Mouse (Mus musculus): ENCODE results near the gene Sorcs2. TPM values are rescaled to one million over a fixed set of nuclear protein-coding genes. Genes with fewer than 3 reads are reported as not detected.

The Sorcs2 gene
- polyA plus RNA-seq, 1 experiment from 2014 or later = 7.3 TPM

GRCm38 (mm10) chr5:35973800-35974199, 424.1 kb downstream of the Sorcs2 start:
- Histone ChIP-seq H3K27me3 (no peaks in the 10 kb centered on the region), H3K4me2 (replicated peaks) (no peak overlapping the region), H3K27ac (replicated peaks) (no peak overlapping the region), H3K4me3 (no peak overlapping the region), H3K9me3 (no peaks in the 10 kb centered on the region), H3K4me1 (peaks cover 6% of the 10 kb centered on the region; the same call in 1 of the 2 replicates), H3K36me3 (peaks cover 40% of the 10 kb centered on the region), H3K9ac (replicated peaks) (no peak overlapping the region)
- no peak for ATAC-seq (replicated peaks)
- 78% methylated on average over 12 of the region's 12 CpGs for WGBS

- Histone ChIP-seq H3K9me3 (no peaks in the 10 kb centered on the region), H3K27me3 (no peaks in the 10 kb centered on the region), H3K4me1 (peaks cover 6% of the 10 kb centered on the region; the same call in 1 of the 2 replicates), H3K9ac (replicated peaks) (no peak overlapping the region), H3K36me3 (peaks cover 38% of the 10 kb centered on the region), H3K27ac (replicated peaks) (no peak overlapping the region), H3K4me3 (no peak overlapping the region), H3K4me2 (replicated peaks) (no peak overlapping the region)
- ATAC-seq (replicated peaks) = no peak
- 89% methylated on average over 7 of the region's 7 CpGs for WGBS
Measured at GRCm38 (mm10) chr5:35972739-35973138, 425.2 kb downstream of the Sorcs2 start.

- Histone ChIP-seq H3K4me1 (peaks cover 6% of the 10 kb centered on the region; the same call in 1 of the 2 replicates), H3K36me3 (peaks cover 31% of the 10 kb centered on the region), H3K27ac (replicated peaks) (no peak overlapping the region)
Measured at GRCm38 (mm10) chr5:35971841-35972578, 425.9 kb downstream of the Sorcs2 start.

DNA sequence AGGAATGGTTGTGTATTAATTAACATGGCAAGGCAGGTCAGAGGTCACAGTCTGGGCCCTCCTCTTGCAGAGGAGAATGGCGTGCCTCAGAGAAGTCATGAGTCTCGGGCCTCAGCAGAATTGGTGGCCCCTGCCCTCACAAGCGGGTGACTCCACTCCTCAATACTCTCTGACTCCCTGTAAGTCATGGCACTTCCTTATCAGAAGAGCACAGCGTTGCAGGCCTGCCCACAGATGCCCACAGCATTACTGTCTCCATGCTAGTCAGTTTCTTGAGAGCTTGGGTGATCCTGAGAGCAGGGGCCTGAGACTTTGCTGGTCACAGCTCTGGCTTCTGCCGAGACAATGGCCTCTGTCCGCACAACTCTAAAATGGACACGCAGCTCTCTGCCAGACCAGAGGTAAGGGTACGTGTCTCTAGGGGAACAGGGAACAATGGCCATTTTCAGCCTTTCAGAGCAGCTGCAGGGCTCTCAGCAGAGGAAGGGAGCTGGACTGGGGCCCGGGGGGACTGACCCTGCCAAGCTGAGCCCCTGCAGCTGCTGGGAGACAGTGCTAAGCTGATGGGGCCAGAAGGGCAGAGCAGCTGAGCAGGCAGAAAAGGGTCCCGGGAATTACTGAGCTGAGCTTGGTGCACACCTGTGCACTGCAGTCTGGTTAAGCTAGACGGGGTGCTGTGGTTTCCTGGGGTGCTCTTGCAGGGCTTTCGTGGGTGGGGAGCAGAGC, 427.4 kb downstream of the Sorcs2 start:
- no peak overlapping the region for H3K4me2 ChIP-seq (replicated peaks)
- peaks cover 32% of the 10 kb centered on the region for H3K36me3 ChIP-seq
- no peak overlapping the region for H3K4me3 ChIP-seq
- H3K4me1 ChIP-seq = peaks cover 6% of the 10 kb centered on the region; the same call in 1 of the 2 replicates
- ATAC-seq (replicated peaks) = peak; percentile 42
- H3K9me3 ChIP-seq = no peaks in the 10 kb centered on the region
- H3K9ac ChIP-seq (replicated peaks) = no peak overlapping the region; the same call in 1 of the 2 replicates
- H3K27ac ChIP-seq (replicated peaks) = peak overlapping the region; percentile 28
- no peaks in the 10 kb centered on the region for H3K27me3 ChIP-seq
- WGBS = 56% methylated on average over 12 of the region's 12 CpGs

More at GRCm38 (mm10) chr5:35971841-35972578, 425.9 kb downstream of the Sorcs2 start:
- H3K4me2 ChIP-seq (replicated peaks) = no peak overlapping the region
- no peak overlapping the region for H3K4me3 ChIP-seq
- ATAC-seq (replicated peaks) = no peak
- no peaks in the 10 kb centered on the region for H3K27me3 ChIP-seq
- 62% methylated on average over 10 of the region's 10 CpGs for WGBS
- H3K9me3 ChIP-seq = no peaks in the 10 kb centered on the region
- no peak overlapping the region for H3K9ac ChIP-seq (replicated peaks)

DNA sequence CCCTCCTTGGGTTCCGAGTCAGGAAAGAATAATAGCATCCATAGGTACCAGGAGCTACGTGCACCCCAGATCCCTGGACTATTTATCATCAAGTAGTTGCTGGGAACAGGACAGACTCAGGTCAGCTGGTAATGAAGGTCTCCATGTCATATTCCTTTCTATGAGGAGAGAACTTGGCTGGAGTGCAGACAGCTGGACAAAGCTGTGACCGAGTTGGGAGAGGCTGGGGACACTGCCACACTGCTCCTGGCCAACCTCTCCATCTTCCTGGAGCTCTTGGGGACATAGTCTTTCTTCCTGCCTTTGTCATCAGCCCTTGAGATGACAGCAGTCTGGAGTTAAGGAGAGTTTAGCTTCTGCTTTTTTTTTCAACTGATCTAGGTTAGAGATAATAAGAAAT, 428.1 kb downstream of the Sorcs2 start:
- no peaks in the 10 kb centered on the region for H3K27me3 ChIP-seq
- no peaks in the 10 kb centered on the region for H3K9me3 ChIP-seq
- no peak for ATAC-seq (replicated peaks)
- 79% methylated on average over 3 of the region's 3 CpGs for WGBS
- peaks cover 36% of the 10 kb centered on the region for H3K36me3 ChIP-seq
- H3K4me2 ChIP-seq (replicated peaks) = no peak overlapping the region
- peaks cover 6% of the 10 kb centered on the region; the same call in 1 of the 2 replicates for H3K4me1 ChIP-seq
- H3K27ac ChIP-seq (replicated peaks) = no peak overlapping the region
- no peak overlapping the region for H3K4me3 ChIP-seq
- H3K9ac ChIP-seq (replicated peaks) = no peak overlapping the region

Small RNA genes lying within 50 kb of the gene (microRNA-seq; reads per million reads assigned to microRNA genes)
- 19.1 reads per million, percentile 31 among the genes with 10 or more reads in this experiment for gene Mir7689

Other genes starting within 250 kb of the Sorcs2 start
- 0.06 TPM in 1 of 2 replicates, not detected in the other for gene Psapl1, start 194.1 kb downstream of the Sorcs2 start, polyA plus RNA-seq (2015; fragmentation: Nextera tagmentation; extraction: Ambion mirVana)
- gene Grpel1, start 66.9 kb upstream of the Sorcs2 start, polyA plus RNA-seq (2015; fragmentation: Nextera tagmentation; extraction: Ambion mirVana) = 45.8 and 46.1 TPM in 2 replicates
- gene Tada2b, start 86.1 kb upstream of the Sorcs2 start, polyA plus RNA-seq (2015; fragmentation: Nextera tagmentation; extraction: Ambion mirVana) = 2.8 and 2.9 TPM in 2 replicates
- 3.0 and 3.2 TPM in 2 replicates for gene Ccdc96, start 86.4 kb upstream of the Sorcs2 start, polyA plus RNA-seq (2015; fragmentation: Nextera tagmentation; extraction: Ambion mirVana)
- 101 and 104 TPM in 2 replicates for gene Tbc1d14, start 195.1 kb upstream of the Sorcs2 start, polyA plus RNA-seq (2015; fragmentation: Nextera tagmentation; extraction: Ambion mirVana)